Comparison of ENCODE assay signal across 8 mouse cellular contexts in the genomic region with DNA sequence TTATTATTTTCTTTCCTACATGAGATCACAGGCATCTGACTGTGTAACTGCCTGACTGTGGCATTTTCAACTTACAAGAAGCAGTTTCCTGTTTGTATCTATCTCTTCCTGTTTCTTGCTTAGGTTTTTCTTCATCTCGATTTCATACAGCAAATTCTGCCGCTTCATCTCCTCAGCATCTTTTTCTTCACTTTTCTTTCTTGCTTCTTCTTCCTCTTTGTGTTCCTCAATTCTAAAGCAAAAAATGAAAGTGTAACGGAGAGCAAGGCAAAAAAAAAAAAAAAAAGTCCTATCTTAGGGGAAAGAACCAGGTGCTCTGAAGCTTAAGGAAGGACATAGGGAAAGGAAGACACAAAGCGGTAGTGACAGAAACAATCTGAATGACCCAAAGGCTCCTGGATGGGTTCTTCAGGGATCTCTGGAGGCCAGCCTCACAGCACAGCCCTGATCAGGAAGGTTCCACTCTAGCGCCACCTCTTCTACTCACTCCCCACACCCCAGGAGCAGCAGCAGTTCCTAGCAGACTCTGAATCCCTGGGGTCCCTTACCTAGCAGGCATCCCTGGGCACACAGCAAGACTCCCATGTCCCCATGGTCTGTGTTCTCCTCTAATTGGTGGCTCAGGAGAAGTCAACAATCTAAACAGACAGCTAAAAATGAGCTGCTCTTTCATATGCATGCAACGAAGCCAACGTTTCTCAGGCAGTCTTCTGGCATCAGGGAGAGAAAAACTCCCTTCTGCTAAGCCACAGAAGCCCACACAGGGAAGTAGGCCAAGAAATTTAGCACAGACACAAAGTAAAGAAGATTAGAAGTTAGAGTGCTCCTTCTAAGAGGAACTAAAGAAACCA. TPM values are rescaled to one million over a fixed set of nuclear protein-coding genes. Genes with fewer than 3 reads are reported as not detected.
A peak's percentile ranks its signal among the peaks of the same experiment; 100 is the strongest.
DNase-seq lines count a peak whose midpoint lies in the region; ATAC-seq and TF ChIP-seq lines count a peak whose summit lies in the region.

No protein-coding gene starts in this region.

- H3K27me3 ChIP-seq in hindbrain, postnatal 0 days (ENCODE audit: insufficient read depth, low read length), result no peaks in the 10 kb centered on the region

- 79% methylated on average over 7 of the region's 7 CpGs for WGBS in hindbrain, postnatal 0 days

- H3K36me3 ChIP-seq in hindbrain, postnatal 0 days (ENCODE audit: insufficient read depth, low read length), result peaks cover 5% of the 10 kb centered on the region; the same call in 1 of the 2 replicates

- H3K9me3 ChIP-seq in hindbrain, postnatal 0 days (ENCODE audit: low read length), result no peaks in the 10 kb centered on the region

- peak; percentile 40 to 50 for DNase-seq in frontal cortex, postnatal 36 days (ENCODE audit: low spot score in 2 of 2)
- no peak for DNase-seq in frontal cortex, postnatal 10 days (ENCODE audit: low spot score in 2 of 2)
- peak; percentile 36 to 39 for DNase-seq in B cell, adult 2 months
- DNase-seq in right cerebral cortex, postnatal 4 days, result peak; percentile 9
- DNase-seq in cerebellum, adult 11-12 months, result no peak
- DNase-seq in gastrocnemius, adult 2 months, result no peak
- DNase-seq in hindbrain, postnatal 0 days (ENCODE audit: low spot score), result no peak

- intact Hi-C loops in gastrocnemius, adult 2 months (cut with DNase I), result loop anchor here (2.0 kb wide), 1 partner anchor 143 kb away; no protein-coding TSS in a partner anchor

- no peak for TF ChIP-seq CTCF in gastrocnemius, adult 2 months (IDR thresholded peaks at IDR 0.05)
- no peak for TF ChIP-seq CTCF in hindbrain, postnatal 0 days (IDR thresholded peaks at IDR 0.05; ENCODE audit: low read depth)

- no peak overlapping the region for H3K4me3 ChIP-seq in gastrocnemius, adult 2 months
- no peak overlapping the region for H3K4me3 ChIP-seq in hindbrain, postnatal 0 days (ENCODE audit: low read length)

- no peak overlapping the region for H3K4me2 ChIP-seq in hindbrain, postnatal 0 days (ENCODE audit: low read depth, low read length)

- no peak overlapping the region for H3K27ac ChIP-seq in gastrocnemius, adult 2 months
- no peak overlapping the region for H3K27ac ChIP-seq in hindbrain, postnatal 0 days

- no peaks in the 10 kb centered on the region for H3K4me1 ChIP-seq in hindbrain, postnatal 0 days (ENCODE audit: insufficient read depth, low read length)

- ATAC-seq in erythroblast, adult 5-6 weeks (replicated peaks; ENCODE audit: low FRiP score, poor library complexity, severe bottlenecking), result peak; percentile 59; the same call in 1 of the 2 replicates
- no peak for ATAC-seq in hindbrain, postnatal 0 days

- H3K9ac ChIP-seq in hindbrain, postnatal 0 days (replicated peaks; ENCODE audit: low read length), result no peak overlapping the region

RNA-seq across cellular contexts. Expression of a gene that starts 11.2 kb away (rescaled TPM):
- total RNA-seq in erythroblast, adult 5-6 weeks (2015; ENCODE audit: low replicate concordance), result 1.5 TPM in 1 of 2 replicates, not detected in the other
- total RNA-seq in erythroblast, adult 5-6 weeks (2017; ENCODE audit: low replicate concordance), result 1.1 and 2.0 TPM in 2 replicates
- under 1 TPM; 0.38 to 0.56 TPM for total RNA-seq in gastrocnemius, adult 2 months (2021)
- 0.10 TPM in 1 of 2 replicates, not detected in the other for total RNA-seq in hindbrain, postnatal 0 days (2014; rRNA removed)
- polyA plus RNA-seq in hindbrain, postnatal 0 days (2015; fragmentation: Nextera tagmentation; extraction: Ambion mirVana), result 1.7 and 1.9 TPM in 2 replicates

RNA-seq across cellular contexts. Expression of a gene that starts 11.2 kb away (rescaled TPM):
- 8.4 and 15.4 TPM in 2 replicates for total RNA-seq in erythroblast, adult 5-6 weeks (2015; ENCODE audit: low replicate concordance)
- 10.2 and 12.0 TPM in 2 replicates for total RNA-seq in erythroblast, adult 5-6 weeks (2017; ENCODE audit: low replicate concordance)
- total RNA-seq in gastrocnemius, adult 2 months (2021), result 10 to 100 TPM; 18.9 to 20.6 TPM
- total RNA-seq in hindbrain, postnatal 0 days (2014; rRNA removed), result 14.3 and 19.8 TPM in 2 replicates
- polyA plus RNA-seq in hindbrain, postnatal 0 days (2015; fragmentation: Nextera tagmentation; extraction: Ambion mirVana), result 27.6 and 29.7 TPM in 2 replicates

RNA-seq across cellular contexts. Expression of a gene that starts 43.5 kb away (rescaled TPM):
- 2.1 and 2.7 TPM in 2 replicates for total RNA-seq in erythroblast, adult 5-6 weeks (2015; ENCODE audit: low replicate concordance)
- total RNA-seq in erythroblast, adult 5-6 weeks (2017; ENCODE audit: low replicate concordance), result 3.6 and 10.4 TPM in 2 replicates
- 10 to 100 TPM; 13.4 to 15.6 TPM for total RNA-seq in gastrocnemius, adult 2 months (2021)
- total RNA-seq in hindbrain, postnatal 0 days (2014; rRNA removed), result 104 and 130 TPM in 2 replicates
- 71.8 and 83.3 TPM in 2 replicates for polyA plus RNA-seq in hindbrain, postnatal 0 days (2015; fragmentation: Nextera tagmentation; extraction: Ambion mirVana)

RNA-seq across cellular contexts. Expression of a gene that starts 55.9 kb away (rescaled TPM):
- 30.3 and 33.6 TPM in 2 replicates for total RNA-seq in erythroblast, adult 5-6 weeks (2015; ENCODE audit: low replicate concordance)
- 14.9 and 34.7 TPM in 2 replicates for total RNA-seq in erythroblast, adult 5-6 weeks (2017; ENCODE audit: low replicate concordance)
- total RNA-seq in gastrocnemius, adult 2 months (2021), result 10 to 100 TPM; 31.8 to 35.3 TPM
- 9.9 and 11.3 TPM in 2 replicates for total RNA-seq in hindbrain, postnatal 0 days (2014; rRNA removed)
- polyA plus RNA-seq in hindbrain, postnatal 0 days (2015; fragmentation: Nextera tagmentation; extraction: Ambion mirVana), result 125 and 139 TPM in 2 replicates

Comparison
In these comparisons a context has a peak if more than half of its experiments do, and no peak if none do; other contexts are left out.
1. DNase-seq: peak in frontal cortex, postnatal 36 days (2 of 2), B cell, adult 2 months (2 of 2) and right cerebral cortex, postnatal 4 days (single experiment); none in frontal cortex, postnatal 10 days (0 of 2), cerebellum, adult 11-12 months (single experiment), gastrocnemius, adult 2 months (single experiment) and hindbrain, postnatal 0 days (single experiment).